Mouse (Mus musculus): ENCODE measurements around the gene Agps. TPM values are rescaled to one million over a fixed set of nuclear protein-coding genes. Genes with fewer than 3 reads are reported as not detected.

The Agps gene
- polyA plus RNA-seq (2012; rRNA removed; ENCODE audit: low replicate concordance): 5.7 and 8.3 TPM in 2 replicates

DNA sequence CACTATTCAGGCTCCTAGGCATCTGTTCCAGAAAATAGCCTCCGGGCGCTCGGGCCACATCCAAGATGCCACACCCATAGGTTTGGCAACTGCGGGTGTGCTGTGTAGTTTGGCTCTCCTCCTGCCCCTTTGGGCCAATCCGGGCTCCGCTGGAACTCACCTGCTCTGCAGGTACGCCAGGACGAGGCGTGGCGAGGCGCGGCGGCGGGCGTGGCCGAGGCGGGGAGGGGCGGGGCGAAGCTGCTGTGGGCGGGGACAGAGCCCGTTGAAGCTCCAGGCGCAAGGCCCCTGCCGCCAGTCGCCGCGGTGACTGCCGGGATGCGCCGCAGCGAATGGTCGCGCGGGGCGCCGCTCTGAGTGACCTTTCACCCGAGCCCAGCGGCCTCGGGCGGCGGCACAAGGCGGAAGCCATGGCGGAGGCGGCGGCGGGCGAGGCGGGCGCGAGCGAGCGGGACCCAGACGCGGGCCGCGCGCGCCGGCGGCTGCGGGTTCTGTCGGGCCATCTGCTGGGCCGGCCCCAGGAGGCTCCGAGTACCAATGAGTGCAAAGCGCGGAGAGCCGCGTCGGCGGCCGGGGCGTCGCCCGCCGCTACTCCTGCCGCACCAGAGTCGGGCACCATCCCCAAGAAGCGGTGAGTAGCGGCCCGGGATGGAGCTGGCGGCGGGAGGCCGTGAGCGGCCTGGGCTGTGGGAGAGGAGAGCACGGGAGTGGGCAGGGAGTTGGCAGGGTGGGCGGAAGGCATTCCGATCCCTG lies at the start of gene Agps:
Agps (plus strand) TSS at position 297 of the 753 bp plus-strand sequence.

GRCm38 (mm10) chr2:75938117-75939063 lies 106.4 kb downstream of the Agps start, which contains the start of gene Ttc30b:
TSS of gene Ttc30b (minus strand) at chr2:75938585.

DNA sequence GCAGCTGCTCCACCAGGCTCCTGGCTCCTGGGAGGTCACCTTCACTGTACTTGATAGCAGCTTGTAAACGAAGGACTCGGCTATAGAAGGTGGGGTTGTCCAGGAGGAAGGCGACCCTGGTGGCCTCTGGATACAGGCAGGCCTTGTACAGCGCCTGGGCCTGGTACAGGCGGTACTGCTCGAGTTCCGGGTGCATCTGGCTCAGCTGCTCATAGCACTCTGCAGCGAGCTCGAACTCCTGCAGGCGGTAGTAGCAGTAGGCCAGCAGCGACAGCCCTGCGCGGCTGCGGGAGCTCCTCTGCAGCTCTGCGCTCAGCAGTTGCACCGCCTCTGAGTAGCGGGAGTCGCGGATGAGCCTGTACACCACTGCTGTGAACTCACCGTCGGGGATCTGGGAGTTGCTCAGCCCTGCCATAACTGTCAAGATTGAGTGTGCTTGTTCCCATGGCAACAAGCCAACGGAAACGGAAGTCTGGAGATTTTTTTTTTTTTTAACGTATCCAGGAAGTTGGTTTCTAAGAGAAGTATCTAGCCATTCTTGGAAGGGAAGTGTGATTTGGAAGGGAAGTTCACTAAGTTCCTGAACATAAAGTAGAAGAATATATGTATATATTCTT lies 145.9 kb downstream of the Agps start, which contains the start of gene Ttc30a2:
Ttc30a2 (minus strand) TSS at position 419 of the 617 bp plus-strand sequence.

Other genes with a start within 250 kb of the Agps start
- 16.8 and 32.8 TPM in 2 replicates for gene Hnrnpa3, start 172.9 kb upstream of the Agps start, polyA plus RNA-seq (2012; rRNA removed; ENCODE audit: low replicate concordance)
- 58.0 and 76.1 TPM in 2 replicates for gene Nfe2l2, start 127.5 kb upstream of the Agps start, polyA plus RNA-seq (2012; rRNA removed; ENCODE audit: low replicate concordance)
- gene Ttc30b, start 106.4 kb downstream of the Agps start, polyA plus RNA-seq (2012; rRNA removed; ENCODE audit: low replicate concordance): 11.8 and 14.4 TPM in 2 replicates
- gene Ttc30a2, start 146.0 kb downstream of the Agps start, polyA plus RNA-seq (2012; rRNA removed; ENCODE audit: low replicate concordance): 0.21 and 0.37 TPM in 2 replicates
- 1.7 and 3.6 TPM in 2 replicates for gene Ttc30a1, start 149.8 kb downstream of the Agps start, polyA plus RNA-seq (2012; rRNA removed; ENCODE audit: low replicate concordance)